ENCODE assay signal across 28 mouse cellular contexts in genomic region chr6:29303251-29303650, GRCm38 (mm10). TPM values are rescaled to one million over a fixed set of nuclear protein-coding genes. Genes with fewer than 3 reads are reported as not detected.
DNase-seq lines count a peak whose midpoint lies in the region; ATAC-seq lines count a peak whose summit lies in the region.
"Had no signal": no experiment of that assay in that cellular context is flagged by ENCODE, and none has a peak within 500 bp of the region (broad histone marks: within the 10 kb centered on the region; RNA-seq: fewer than 3 reads in every experiment).

No protein-coding gene starts in this region.

- no peak overlapping the region for H3K4me3 ChIP-seq in embryonic facial prominence, embryonic 11.5 days (ENCODE audit: low read depth, low read length)
- no peak overlapping the region for H3K4me3 ChIP-seq in embryonic facial prominence, embryonic 10.5 days
- H3K4me3 ChIP-seq: embryonic facial prominence, embryonic 13.5 days; embryonic facial prominence, embryonic 15.5 days; erythroblast, embryonic 14.5 days; forebrain, embryonic 10.5 days; forebrain, embryonic 12.5 days had no signal

- H3K36me3 ChIP-seq in embryonic facial prominence, embryonic 11.5 days (replicated peaks; ENCODE audit: control insufficient read depth, insufficient read depth, low read depth, low read length), result no peaks in the 10 kb centered on the region
- no peaks in the 10 kb centered on the region for H3K36me3 ChIP-seq in embryonic facial prominence, embryonic 10.5 days (replicated peaks)
- H3K36me3 ChIP-seq: embryonic facial prominence, embryonic 13.5 days; embryonic facial prominence, embryonic 15.5 days; forebrain, embryonic 10.5 days; forebrain, embryonic 12.5 days; G1E had no signal

- DNase-seq in cerebellum, postnatal 10 days, result peak; percentile 50 to 59
- DNase-seq in cerebellum, adult 11 months, result no peak
- DNase-seq in embryonic facial prominence, embryonic 11.5 days (ENCODE audit: low spot score), result no peak
- DNase-seq in embryonic facial prominence, embryonic 10.5 days (ENCODE audit: low spot score), result no peak
- DNase-seq in left cerebral cortex, postnatal 4 days, result peak; percentile 53
- no peak for DNase-seq in left cerebral cortex, adult 8-10 months (ENCODE audit: low spot score in 2 of 2)
- DNase-seq: adrenal gland, adult 2 months; adrenal gland, postnatal 10 days; adrenal gland, postnatal 25 days; B cell, adult 2 months; cerebellum, adult 11-12 months; cerebellum, adult 8-10 months; cerebellum, adult 9-11 months; cerebellum, postnatal 36 days; embryo, embryonic 11 days had no signal

- no peaks in the 10 kb centered on the region for H3K4me1 ChIP-seq in embryonic facial prominence, embryonic 11.5 days (ENCODE audit: control insufficient read depth, insufficient read depth, low read length)
- peaks cover 9% of the 10 kb centered on the region; the same call in 1 of the 2 replicates for H3K4me1 ChIP-seq in embryonic facial prominence, embryonic 10.5 days
- H3K4me1 ChIP-seq: embryonic facial prominence, embryonic 15.5 days; forebrain, embryonic 12.5 days had no signal

- H3K9ac ChIP-seq in embryonic facial prominence, embryonic 11.5 days (replicated peaks; ENCODE audit: low read length), result no peak overlapping the region
- H3K9ac ChIP-seq: embryonic facial prominence, embryonic 13.5 days; embryonic facial prominence, embryonic 15.5 days; forebrain, embryonic 12.5 days had no signal

- ATAC-seq in embryonic facial prominence, embryonic 11.5 days (replicated peaks; ENCODE audit: insufficient number of reproducible peaks, low FRiP score, low TSS enrichment, low read depth), result 0 out of 2 replicates have a peak, but pooled peaks have one; percentile 39
- ATAC-seq: CD4-positive, CD25-positive, alpha-beta regulatory T cell, adult 4 months; forebrain, embryonic 14.5 days; forebrain, embryonic 16.5 days had no signal

- H3K9me3 ChIP-seq in embryonic facial prominence, embryonic 11.5 days (replicated peaks; ENCODE audit: control insufficient read depth, low read length), result no peaks in the 10 kb centered on the region
- peaks cover 7% of the 10 kb centered on the region; the same call in 1 of the 2 replicates for H3K9me3 ChIP-seq in embryonic facial prominence, embryonic 10.5 days
- H3K9me3 ChIP-seq: embryonic facial prominence, embryonic 15.5 days; forebrain, embryonic 10.5 days; forebrain, embryonic 12.5 days; G1E had no signal

- no peaks in the 10 kb centered on the region for H3K27me3 ChIP-seq in embryonic facial prominence, embryonic 11.5 days (ENCODE audit: control insufficient read depth, insufficient read depth, low read length)
- H3K27me3 ChIP-seq in embryonic facial prominence, embryonic 10.5 days (replicated peaks; ENCODE audit: low read depth, poor library complexity, severe bottlenecking), result no peaks in the 10 kb centered on the region
- H3K27me3 ChIP-seq: embryonic facial prominence, embryonic 13.5 days; embryonic facial prominence, embryonic 15.5 days; forebrain, embryonic 12.5 days had no signal

- H3K4me2 ChIP-seq in embryonic facial prominence, embryonic 11.5 days (ENCODE audit: low read depth, low read length), result no peak overlapping the region
- H3K4me2 ChIP-seq: embryonic facial prominence, embryonic 13.5 days; embryonic facial prominence, embryonic 15.5 days; forebrain, embryonic 12.5 days had no signal

- no peak overlapping the region for H3K27ac ChIP-seq in embryonic facial prominence, embryonic 11.5 days (replicated peaks; ENCODE audit: low read depth, low read length)
- H3K27ac ChIP-seq in embryonic facial prominence, embryonic 10.5 days (replicated peaks), result no peak overlapping the region
- H3K27ac ChIP-seq: embryonic facial prominence, embryonic 13.5 days; embryonic facial prominence, embryonic 15.5 days; forebrain, embryonic 10.5 days; forebrain, embryonic 12.5 days had no signal

- intact Hi-C loops in left cerebral cortex, postnatal 4 days (cut with DNase I), result no loop called here

RNA-seq across cellular contexts. Expression of gene Fam71f1, which starts 15.7 kb away (rescaled TPM):
- polyA plus RNA-seq in embryonic facial prominence, embryonic 11.5 days (2014; fragmentation: Nextera tagmentation; extraction: Ambion mirVana), result not detected in 2 replicates
- polyA plus RNA-seq in embryonic facial prominence, embryonic 10.5 days (2016; fragmentation: Nextera tagmentation; extraction: Ambion mirVana), result not detected in 2 replicates
- not detected for total RNA-seq in left cerebral cortex, postnatal 4 days (2021)
- not detected for total RNA-seq in left cerebral cortex, adult 8-10 months (2022)
- total RNA-seq: adrenal gland, adult 2 months; adrenal gland, postnatal 10 days; adrenal gland, postnatal 25 days; CH12.LX; common myeloid progenitor, adult 5-6 weeks had no signal
- polyA plus RNA-seq: adrenal gland, adult 2 months; brain, embryonic 14.5 days; CD4-positive, CD25-positive, alpha-beta regulatory T cell, adult 4 months; embryonic facial prominence, embryonic 13.5 days; embryonic facial prominence, embryonic 15.5 days; erythroblast, embryonic 14.5 days; forebrain, embryonic 10.5 days; forebrain, embryonic 12.5 days; forebrain, embryonic 14.5 days; forebrain, embryonic 16.5 days; frontal cortex, adult 2 months; G1E had no signal

RNA-seq across cellular contexts. Expression of gene Fam71f2, which starts 23.9 kb away (rescaled TPM):
- polyA plus RNA-seq in embryonic facial prominence, embryonic 11.5 days (2014; fragmentation: Nextera tagmentation; extraction: Ambion mirVana), result 0.57 and 0.79 TPM in 2 replicates
- polyA plus RNA-seq in embryonic facial prominence, embryonic 10.5 days (2016; fragmentation: Nextera tagmentation; extraction: Ambion mirVana), result 0.25 and 0.34 TPM in 2 replicates
- not detected for total RNA-seq in left cerebral cortex, postnatal 4 days (2021)
- under 1 TPM in 3 of 4 experiments, not detected in 1; 0.57 to 0.68 (median 0.67) TPM for total RNA-seq in left cerebral cortex, adult 8-10 months (2022)
- total RNA-seq: common myeloid progenitor, adult 5-6 weeks had no signal
- polyA plus RNA-seq: erythroblast, embryonic 14.5 days; G1E had no signal

RNA-seq across cellular contexts. Expression of gene Hilpda, which starts 31.0 kb away (rescaled TPM):
- 35.0 and 41.6 TPM in 2 replicates for polyA plus RNA-seq in embryonic facial prominence, embryonic 11.5 days (2014; fragmentation: Nextera tagmentation; extraction: Ambion mirVana)
- 35.3 and 39.9 TPM in 2 replicates for polyA plus RNA-seq in embryonic facial prominence, embryonic 10.5 days (2016; fragmentation: Nextera tagmentation; extraction: Ambion mirVana)
- total RNA-seq in left cerebral cortex, postnatal 4 days (2021), result 10 to 100 TPM in 1 of 2 experiments, 1 to 10 TPM in 1; 9.6 to 10.4 TPM
- total RNA-seq in left cerebral cortex, adult 8-10 months (2022), result 1 to 10 TPM; 5.2 to 8.6 (median 6.1) TPM

RNA-seq across cellular contexts. Expression of gene Calu, which starts 44.6 kb away (rescaled TPM):
- polyA plus RNA-seq in embryonic facial prominence, embryonic 11.5 days (2014; fragmentation: Nextera tagmentation; extraction: Ambion mirVana), result 323 and 328 TPM in 2 replicates
- 228 and 237 TPM in 2 replicates for polyA plus RNA-seq in embryonic facial prominence, embryonic 10.5 days (2016; fragmentation: Nextera tagmentation; extraction: Ambion mirVana)
- 100 to 1,000 TPM; 103 to 107 TPM for total RNA-seq in left cerebral cortex, postnatal 4 days (2021)
- 10 to 100 TPM; 63.5 to 67.6 (median 64.3) TPM for total RNA-seq in left cerebral cortex, adult 8-10 months (2022)

Comparison
In these comparisons a context has a peak if more than half of its experiments do, and no peak if none do; other contexts are left out.
1. DNase-seq: peak in cerebellum, postnatal 10 days (2 of 2) and left cerebral cortex, postnatal 4 days (single experiment); none in cerebellum, adult 11 months (single experiment), embryonic facial prominence, embryonic 11.5 days (single experiment), embryonic facial prominence, embryonic 10.5 days (single experiment) and left cerebral cortex, adult 8-10 months (0 of 2).